Mouse (Mus musculus): ENCODE measurements around the gene Sh2d4b. TPM values are rescaled to one million over a fixed set of nuclear protein-coding genes. Genes with fewer than 3 reads are reported as not detected.

The Sh2d4b gene
- total RNA-seq, 2 experiments from 2014 or later = 2.9 to 4.4 TPM

DNA sequence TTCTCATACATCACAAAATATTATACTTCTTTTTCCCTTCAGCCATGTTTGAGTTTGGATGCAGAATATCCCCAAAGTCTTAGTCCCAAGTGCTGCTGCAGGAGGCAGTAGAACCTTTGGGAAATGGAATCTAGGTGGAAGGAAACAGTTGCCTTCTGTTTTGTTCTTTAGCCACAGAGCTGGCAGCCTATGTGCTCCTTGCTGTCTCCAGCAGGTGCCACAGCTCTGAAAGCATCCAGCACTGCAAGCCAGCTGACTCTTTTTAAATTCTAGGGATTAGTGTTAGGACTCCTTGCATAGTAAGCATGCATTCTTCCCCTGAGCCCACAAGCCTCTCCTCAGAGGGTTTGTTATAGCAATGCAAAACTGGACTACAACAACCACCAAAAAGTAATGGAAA lies 18.5 kb upstream of the Sh2d4b start:
- no peak for DNase-seq (ENCODE audit: low spot score in 2 of 2)
- intact Hi-C loops (cut with DNase I) = no loop called here

DNA sequence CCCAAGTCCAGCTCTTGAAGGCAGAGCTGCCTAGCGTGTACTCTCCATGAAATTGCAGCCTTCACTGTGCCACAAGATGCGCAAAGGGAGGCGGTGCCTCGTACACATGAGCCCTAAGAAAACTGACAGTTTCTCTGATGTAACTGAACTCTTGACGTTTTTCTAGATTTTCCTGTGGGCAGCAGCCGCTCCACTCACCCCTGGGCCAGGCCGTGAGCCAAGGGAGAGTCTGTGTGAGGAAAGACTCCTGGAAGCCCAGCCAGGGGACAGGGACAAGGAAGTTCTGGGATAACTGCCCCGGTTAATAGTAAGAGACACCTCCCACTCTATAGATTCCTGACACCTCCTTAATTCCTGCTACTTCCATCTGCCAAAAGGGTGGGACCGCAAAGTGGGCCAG lies 15.7 kb upstream of the Sh2d4b start:
- no peak for DNase-seq (ENCODE audit: low spot score in 2 of 2)

DNA sequence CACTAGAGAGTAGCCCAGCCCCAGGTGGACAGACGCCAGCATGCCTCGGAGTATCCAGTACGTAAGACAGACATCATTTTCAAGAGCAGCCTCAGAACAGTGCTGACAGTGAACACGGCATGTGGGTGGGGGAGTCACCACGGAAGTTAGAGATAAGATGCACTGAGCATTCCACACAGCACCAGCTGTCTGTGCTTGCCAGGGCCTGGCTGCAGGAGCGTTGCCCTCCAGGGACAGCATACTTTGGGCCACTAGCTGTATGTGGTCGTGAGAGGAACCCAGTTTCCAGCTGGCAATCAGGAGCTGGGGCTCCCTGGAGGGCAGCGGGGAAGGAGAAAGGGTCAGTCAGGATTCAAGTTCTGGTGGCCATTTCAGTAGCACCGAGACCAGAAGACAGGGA lies 13.7 kb upstream of the Sh2d4b start:
- intact Hi-C loops (cut with DNase I) = no loop called here
- DNase-seq (ENCODE audit: low spot score in 2 of 2) = no peak

More for the DNA sequence above, 15.7 kb upstream of the Sh2d4b start:
- intact Hi-C loops (cut with DNase I) = no loop called here

- intact Hi-C loops (cut with DNase I) = no loop called here
- DNase-seq (ENCODE audit: low spot score in 2 of 2) = no peak
Measured at GRCm38 (mm10) chr14:40905813-40906212, 12.7 kb upstream of the Sh2d4b start.

GRCm38 (mm10) chr14:40902307-40903055 lies 9.4 kb upstream of the Sh2d4b start:
- intact Hi-C loops (cut with DNase I) = no loop called here
- no peak for DNase-seq (ENCODE audit: low spot score in 2 of 2)

DNA sequence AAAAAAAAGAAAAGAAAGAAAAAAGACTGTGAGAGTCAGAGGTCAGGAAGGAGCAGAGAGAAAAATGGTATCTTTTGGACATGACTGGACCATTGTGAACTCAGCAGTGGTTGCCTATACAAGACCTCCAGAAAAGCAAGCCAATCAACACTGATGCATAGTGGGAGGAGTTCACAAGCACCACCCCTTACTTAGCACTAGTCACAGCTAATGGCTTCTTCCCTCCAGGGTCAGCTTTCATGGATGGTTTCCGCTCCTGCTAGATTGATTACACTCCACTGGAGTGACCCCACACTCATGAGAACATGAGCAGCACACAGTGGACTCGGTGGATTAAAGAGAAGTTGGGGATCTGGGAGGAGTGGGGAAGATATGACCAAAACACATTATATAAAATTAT lies 7.2 kb upstream of the Sh2d4b start:
- intact Hi-C loops (cut with DNase I) = no loop called here
- no peak for DNase-seq (ENCODE audit: low spot score in 2 of 2)

DNA sequence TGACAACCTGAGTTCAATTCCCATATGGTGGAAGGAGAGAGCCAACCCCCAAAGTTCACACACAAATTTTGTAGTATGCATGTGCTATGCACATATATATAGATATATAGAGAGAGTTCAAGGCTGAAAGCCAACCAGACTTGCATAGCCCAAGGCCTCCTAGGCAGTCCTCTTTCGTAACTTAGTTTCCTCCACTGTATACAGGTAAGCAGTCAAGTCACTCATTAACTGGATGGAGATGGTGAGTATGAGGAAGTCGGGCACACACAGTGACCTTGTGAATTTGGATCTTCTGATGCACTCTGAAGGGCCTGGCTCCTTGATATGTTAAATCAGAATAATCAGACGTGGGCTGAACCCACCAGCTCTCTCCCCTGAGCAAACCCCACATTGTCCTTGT lies 4.8 kb upstream of the Sh2d4b start:
- intact Hi-C loops (cut with DNase I) = no loop called here
- DNase-seq (ENCODE audit: low spot score in 2 of 2) = no peak

- intact Hi-C loops (cut with DNase I) = no loop called here
- no peak for DNase-seq (ENCODE audit: low spot score in 2 of 2)
Measured at GRCm38 (mm10) chr14:40895681-40896080, 2.6 kb upstream of the Sh2d4b start.

GRCm38 (mm10) chr14:40894576-40895247 lies 1.6 kb upstream of the Sh2d4b start:
- intact Hi-C loops (cut with DNase I) = loop anchor here (5.0 kb wide), 1 partner anchor 1362 kb away; no protein-coding TSS in a partner anchor
- DNase-seq (ENCODE audit: low spot score in 2 of 2) = peak; percentile 87 to 91

GRCm38 (mm10) chr14:40893884-40894283 lies 818 bp upstream of the Sh2d4b start:
- no peak for DNase-seq (ENCODE audit: low spot score in 2 of 2)
- intact Hi-C loops (cut with DNase I) = loop anchor here (5.0 kb wide), 1 partner anchor 1362 kb away; no protein-coding TSS in a partner anchor

DNA sequence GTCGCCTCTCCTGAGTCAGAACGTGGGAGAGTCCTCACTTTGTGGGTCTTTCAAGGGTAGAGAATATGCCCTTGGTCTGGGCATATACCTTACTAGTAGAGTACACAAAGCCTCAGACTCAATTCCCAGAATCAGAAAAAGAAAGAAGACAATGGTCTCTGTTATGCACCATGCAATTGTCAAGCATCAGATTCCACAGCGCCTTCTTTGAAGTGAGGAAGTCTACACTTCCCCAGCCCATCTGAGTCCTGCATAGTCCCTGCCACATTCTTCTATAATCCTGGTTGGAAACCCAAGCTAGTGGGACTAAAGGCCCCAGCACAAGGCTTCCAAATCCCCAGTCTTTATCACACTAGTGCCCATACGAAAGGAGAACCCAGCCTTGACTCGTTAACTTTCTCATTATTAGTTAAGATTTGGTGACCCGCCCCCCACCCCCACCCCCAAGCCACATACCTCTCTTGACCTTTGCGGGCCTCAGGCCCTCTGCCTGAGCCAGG lies 690 bp downstream of the Sh2d4b start:
- no peak for DNase-seq (ENCODE audit: low spot score in 2 of 2)
- intact Hi-C loops (cut with DNase I) = loop anchor here (5.0 kb wide), 1 partner anchor 1360 kb away; no protein-coding TSS in a partner anchor

- intact Hi-C loops (cut with DNase I) = loop anchor here (5.0 kb wide), 1 partner anchor 1359 kb away; no protein-coding TSS in a partner anchor
- no peak for DNase-seq (ENCODE audit: low spot score in 2 of 2)
Measured at GRCm38 (mm10) chr14:40891506-40891905, 1.6 kb downstream of the Sh2d4b start.

DNA sequence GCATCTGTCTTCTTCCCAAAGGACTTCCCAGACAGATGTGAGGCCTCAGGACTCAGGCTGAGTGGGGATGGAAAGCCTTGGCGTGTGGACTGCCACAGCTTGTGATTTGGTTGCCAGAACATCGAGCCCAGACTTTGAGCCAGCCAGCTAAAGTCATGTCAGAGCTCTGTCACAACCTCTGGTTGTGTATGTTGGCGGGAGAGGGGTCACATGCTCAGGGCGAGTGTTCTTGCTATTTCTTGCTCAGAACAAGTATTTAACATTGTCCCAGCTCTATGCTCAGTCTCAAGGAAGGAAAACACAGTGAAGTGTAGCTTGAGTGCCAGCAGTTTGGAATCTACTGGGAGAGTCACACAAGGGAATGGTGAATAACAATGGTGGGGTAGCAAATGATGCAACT lies 3.4 kb downstream of the Sh2d4b start:
- DNase-seq (ENCODE audit: low spot score in 2 of 2) = no peak
- intact Hi-C loops (cut with DNase I) = loop anchor here (5.0 kb wide), 1 partner anchor 1357 kb away; no protein-coding TSS in a partner anchor

- DNase-seq (ENCODE audit: low spot score in 2 of 2) = no peak
- intact Hi-C loops (cut with DNase I) = no loop called here
Measured at GRCm38 (mm10) chr14:40889181-40889580, 3.9 kb downstream of the Sh2d4b start.

DNA sequence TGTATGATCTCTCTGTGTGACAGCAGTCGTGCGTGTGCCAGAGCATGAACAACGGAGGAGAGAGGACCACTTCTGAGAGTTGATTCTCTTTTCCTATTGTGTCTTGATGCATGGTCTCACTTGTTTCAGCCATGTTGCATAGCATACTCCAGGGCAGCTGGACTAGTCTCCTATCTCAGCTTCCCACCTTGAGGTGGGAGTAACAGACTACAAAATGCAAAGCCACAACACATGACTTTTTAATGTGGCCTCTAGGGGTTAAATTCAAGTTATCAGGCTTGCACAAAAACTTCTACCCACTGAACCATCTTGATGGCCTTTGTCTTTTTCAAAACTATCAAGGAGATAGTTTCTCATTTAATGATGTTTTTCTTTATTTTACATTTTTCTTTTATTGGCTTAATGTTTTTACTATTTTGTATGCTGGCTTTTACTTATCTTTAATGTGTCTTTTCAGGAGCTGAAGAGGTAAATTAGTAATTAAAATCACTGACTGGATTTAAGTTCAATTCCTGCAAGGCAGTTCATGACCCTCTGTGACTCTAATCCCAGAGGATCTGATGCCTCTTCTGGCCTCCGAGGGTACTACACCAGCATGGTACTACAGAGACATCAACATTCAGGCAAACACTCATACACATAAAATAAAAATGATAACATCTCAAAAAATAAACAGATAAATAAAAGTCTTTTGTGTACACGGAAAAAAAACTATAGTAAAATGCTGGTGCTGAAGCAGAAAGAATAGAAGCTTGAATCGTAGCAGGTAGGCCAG lies 6.5 kb downstream of the Sh2d4b start:
- intact Hi-C loops (cut with DNase I) = no loop called here
- DNase-seq (ENCODE audit: low spot score in 2 of 2) = no peak

DNA sequence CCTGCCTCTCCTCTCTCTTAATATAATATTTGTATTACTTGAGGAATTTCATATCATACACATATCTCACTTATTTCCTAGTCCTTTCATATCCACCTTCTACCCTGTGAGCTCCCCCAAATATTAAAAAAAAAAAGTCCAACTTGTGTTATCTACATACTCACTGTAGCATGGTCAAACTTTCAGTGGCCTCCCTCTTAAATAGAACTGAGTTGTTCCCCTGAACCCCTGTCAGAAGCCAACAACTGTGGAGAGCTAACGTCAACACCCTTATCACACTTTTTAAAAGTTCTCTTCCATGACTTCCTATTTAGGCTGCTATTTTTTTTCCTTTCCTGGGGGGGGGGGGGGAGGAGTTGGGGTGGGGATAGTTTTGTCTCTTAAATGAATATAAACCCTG lies 7.3 kb downstream of the Sh2d4b start:
- no peak for DNase-seq (ENCODE audit: low spot score in 2 of 2)
- intact Hi-C loops (cut with DNase I) = no loop called here

- DNase-seq (ENCODE audit: low spot score in 2 of 2) = peak; percentile 26 to 87
- intact Hi-C loops (cut with DNase I) = no loop called here
Measured at GRCm38 (mm10) chr14:40885225-40885624, 7.8 kb downstream of the Sh2d4b start.

GRCm38 (mm10) chr14:40874565-40874964 lies 18.5 kb downstream of the Sh2d4b start:
- DNase-seq (ENCODE audit: low spot score in 2 of 2) = no peak

GRCm38 (mm10) chr14:40873961-40874360 lies 19.1 kb downstream of the Sh2d4b start:
- no peak for DNase-seq (ENCODE audit: low spot score in 2 of 2)
- intact Hi-C loops (cut with DNase I) = no loop called here

More at GRCm38 (mm10) chr14:40874565-40874964, 18.5 kb downstream of the Sh2d4b start:
- intact Hi-C loops (cut with DNase I) = no loop called here

GRCm38 (mm10) chr14:40870598-40870997 lies 22.5 kb downstream of the Sh2d4b start:
- intact Hi-C loops (cut with DNase I) = no loop called here

More at GRCm38 (mm10) chr14:40870598-40870997, 22.5 kb downstream of the Sh2d4b start:
- DNase-seq (ENCODE audit: low spot score in 2 of 2) = no peak
